Mouse (Mus musculus): ENCODE data around the gene 3110082I17Rik.

GRCm38 (mm10) chr5:139397359-139397916, 62.9 kb downstream of the 3110082I17Rik start:
- TF ChIP-seq CTCF (IDR thresholded peaks at IDR 0.05; ENCODE audit: extremely low read depth, insufficient read length, insufficient replicate concordance, low read depth, low read length) = no peak
- TF ChIP-seq POLR2A (IDR thresholded peaks at IDR 0.05; ENCODE audit: low read depth, low read length) = no peak
